Mouse (Mus musculus): ENCODE measurements around the gene Aar2. TPM values are rescaled to one million over a fixed set of nuclear protein-coding genes. Genes with fewer than 3 reads are reported as not detected.

The Aar2 gene
- polyA plus RNA-seq, 1 experiment from 2014 or later: 59.2 TPM

Other genes starting within 250 kb of the Aar2 start
- 6.9 and 7.9 TPM in 2 replicates for gene Cnbd2, start 235.3 kb upstream of the Aar2 start, polyA plus RNA-seq (2014; fragmentation: Nextera tagmentation; extraction: Ambion mirVana)
- 93.3 and 102 TPM in 2 replicates for gene Scand1, start 234.9 kb upstream of the Aar2 start, polyA plus RNA-seq (2014; fragmentation: Nextera tagmentation; extraction: Ambion mirVana)
- gene Epb41l1, start 126.7 kb upstream of the Aar2 start, polyA plus RNA-seq (2014; fragmentation: Nextera tagmentation; extraction: Ambion mirVana): 20.9 and 26.1 TPM in 2 replicates
- gene Dlgap4, start 66.1 kb downstream of the Aar2 start, polyA plus RNA-seq (2014; fragmentation: Nextera tagmentation; extraction: Ambion mirVana): 272 and 276 TPM in 2 replicates
- gene Myl9, start 227.8 kb downstream of the Aar2 start, polyA plus RNA-seq (2014; fragmentation: Nextera tagmentation; extraction: Ambion mirVana): 22.5 and 33.0 TPM in 2 replicates

Measured in midbrain, embryonic 14.5 days (tissue).